Mouse (Mus musculus) CD4-positive, CD25-positive, alpha-beta regulatory T cell, adult 2 months (primary cell): ENCODE results near the gene Lmtk2.

Experiments used
- DNase-seq: peaks from one replicate; pipeline ENCODE4 v3.0.0-alpha.2; 2012; ENCODE audit warnings: low read depth, low spot score

Lmtk2 gene

GRCm38 (mm10) chr5:144218061-144218460, 117.8 kb downstream of the Lmtk2 start:
- no peak for DNase-seq

- DNase-seq = no peak
Measured at GRCm38 (mm10) chr5:144219306-144219705, 119.1 kb downstream of the Lmtk2 start.

GRCm38 (mm10) chr5:144219936-144220335, 119.7 kb downstream of the Lmtk2 start:
- DNase-seq = no peak

GRCm38 (mm10) chr5:144221305-144221704, 121.1 kb downstream of the Lmtk2 start:
- peak; percentile 84 for DNase-seq

DNA sequence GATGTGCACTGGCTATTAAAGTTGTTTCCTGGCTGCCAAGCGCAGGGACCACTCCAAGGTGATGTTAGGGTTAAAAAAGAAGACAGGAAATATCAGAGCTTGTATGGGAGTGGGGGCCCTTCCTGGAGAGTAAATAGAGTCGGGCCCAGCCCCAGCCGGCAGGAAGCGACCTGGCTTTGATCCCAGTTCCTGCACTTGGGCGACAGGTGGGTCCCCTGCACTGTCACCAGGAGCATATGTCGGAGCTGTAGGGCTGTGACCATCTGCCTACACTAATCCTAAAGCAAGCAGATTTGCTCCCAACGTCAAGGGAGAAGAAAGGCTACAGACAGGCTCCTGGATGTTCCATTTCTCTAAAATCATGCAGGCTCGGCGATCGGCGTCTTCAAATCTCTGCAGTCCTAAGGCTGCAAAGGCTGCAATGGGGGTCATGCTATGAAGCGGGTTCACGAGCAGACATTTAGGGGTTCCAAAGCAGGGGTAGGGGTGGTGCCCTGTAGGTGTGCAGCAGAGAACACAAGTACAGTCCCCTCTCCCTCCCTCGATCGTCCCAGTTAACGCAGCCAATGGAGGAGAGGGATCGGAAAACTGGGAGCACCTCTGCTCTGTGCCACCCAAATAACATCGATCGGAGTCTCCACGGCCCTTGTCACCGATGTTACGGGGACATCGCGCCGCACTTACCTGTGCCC, 122.7 kb downstream of the Lmtk2 start:
- peak; percentile 63 for DNase-seq

GRCm38 (mm10) chr5:144223503-144223862, 123.2 kb downstream of the Lmtk2 start, which contains the start of gene Tecpr1:
Gene Tecpr1 (minus strand): TSS chr5:144223615.
- peak; percentile 96 for DNase-seq

- peak; percentile 31 for DNase-seq
Measured at GRCm38 (mm10) chr5:144223899-144224816, 123.9 kb downstream of the Lmtk2 start.

DNA sequence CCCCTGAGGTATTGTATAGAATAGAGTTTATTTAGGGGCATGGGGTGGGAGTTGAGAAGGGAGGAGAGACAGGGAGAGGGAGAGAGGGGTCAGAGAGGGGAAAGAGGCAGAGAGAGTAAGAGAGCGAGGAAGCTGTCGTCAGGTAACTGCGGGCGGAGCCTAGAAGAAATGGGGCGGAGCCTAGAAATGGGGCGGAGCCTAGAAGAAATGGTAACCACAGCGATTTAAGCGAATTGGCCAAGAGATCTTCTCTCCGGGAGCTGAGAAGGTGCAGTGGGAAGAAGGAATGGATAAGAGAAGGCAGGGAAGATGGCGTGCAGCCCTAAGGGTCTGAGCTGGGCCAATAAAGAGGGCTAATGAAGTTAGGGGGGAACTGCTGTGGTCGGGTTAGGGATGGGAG, 126.0 kb downstream of the Lmtk2 start:
- DNase-seq = peak; percentile 29

DNA sequence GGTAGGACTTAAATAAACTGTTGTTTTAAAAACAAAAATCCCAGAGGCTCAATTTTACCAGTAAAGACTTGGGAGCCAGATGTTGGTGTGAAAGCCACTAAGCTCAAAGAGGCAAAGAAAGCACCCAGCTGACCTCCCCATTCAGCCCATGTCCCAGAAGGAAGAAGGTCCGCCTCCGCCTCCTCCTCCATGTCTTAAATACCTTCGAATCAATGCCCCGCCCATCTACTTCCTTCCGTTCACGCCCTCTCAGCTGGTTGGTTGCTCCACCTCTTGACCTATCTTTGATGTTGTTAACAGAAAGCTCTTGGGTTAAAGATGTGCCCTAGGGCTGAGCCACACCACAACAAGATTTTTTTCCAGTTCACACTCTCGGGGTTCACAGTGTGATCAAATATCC, 130.0 kb downstream of the Lmtk2 start:
- DNase-seq = no peak

DNA sequence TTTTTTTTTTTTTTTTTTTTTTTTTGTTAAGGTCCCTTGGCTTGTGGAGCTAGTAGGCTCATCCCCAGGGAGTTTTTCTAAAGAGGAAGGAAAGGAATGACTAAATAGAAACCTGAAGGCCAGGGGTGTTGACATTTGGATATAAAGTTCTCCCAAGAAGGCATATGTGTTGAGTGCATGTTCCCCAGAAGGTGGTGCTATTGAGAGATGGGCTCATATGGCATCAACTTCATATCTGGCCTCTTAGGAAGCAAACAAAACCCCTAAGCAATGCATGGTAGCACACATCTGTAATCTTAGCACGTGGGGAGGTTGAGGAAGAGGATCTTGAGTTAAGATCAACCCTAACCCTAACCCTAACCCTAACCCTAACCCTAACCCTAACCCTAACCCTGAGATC, 131.2 kb downstream of the Lmtk2 start:
- peak; percentile 75 for DNase-seq

DNA sequence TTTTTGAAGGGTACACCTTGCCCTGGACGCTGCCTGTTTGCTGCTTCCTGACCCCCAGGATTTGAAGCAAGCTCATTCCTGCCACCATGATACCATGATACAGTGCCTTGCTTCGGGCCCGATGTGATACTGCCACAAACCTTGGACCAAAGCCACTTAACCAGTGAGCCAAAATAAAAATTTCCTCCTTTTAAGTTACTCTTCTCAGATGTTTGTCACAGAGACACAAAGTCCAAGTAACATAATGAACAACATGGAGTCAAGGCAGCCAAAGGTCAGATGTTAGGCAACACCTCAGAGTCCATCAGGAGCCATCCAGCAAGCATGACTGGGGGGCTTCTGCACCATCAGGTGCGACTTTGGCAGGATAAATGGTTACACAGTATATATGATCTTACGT, 132.3 kb downstream of the Lmtk2 start:
- DNase-seq = no peak

- DNase-seq = no peak
Measured at GRCm38 (mm10) chr5:144234222-144234621, 134.0 kb downstream of the Lmtk2 start.

DNA sequence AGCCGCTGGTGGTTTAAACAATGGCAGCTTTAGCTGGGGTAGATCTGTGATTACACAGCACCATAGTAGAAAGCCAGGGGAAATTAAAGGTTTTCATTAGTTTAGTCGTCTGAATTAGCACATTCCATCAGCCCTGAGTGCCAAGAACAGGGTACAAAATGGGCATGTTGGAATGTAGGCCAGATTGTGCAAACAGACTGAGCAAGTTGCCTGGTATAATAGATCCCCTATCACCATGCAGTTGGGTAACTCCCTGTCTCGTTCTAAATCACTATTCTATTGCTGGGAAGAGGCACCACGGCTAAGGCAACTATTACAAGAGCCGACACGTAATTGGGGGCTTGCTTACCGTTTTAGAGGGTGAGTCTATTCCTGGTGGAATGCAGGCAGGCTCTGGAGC, 134.5 kb downstream of the Lmtk2 start:
- DNase-seq = no peak
